Mouse (Mus musculus): ENCODE results near the gene Tnfrsf1b.
"Not testable (repeated sequence)": the region's sequence is repeated elsewhere in the genome, so short reads cannot be mapped to it uniquely, and the experiment has no call there.

Tnfrsf1b gene

GRCm38 (mm10) chr4:145188561-145188960 is 58.1 kb downstream of the Tnfrsf1b start:
- DNase-seq (ENCODE audit: low spot score in 2 of 2), result no peak

GRCm38 (mm10) chr4:145187619-145188018 is 59.1 kb downstream of the Tnfrsf1b start:
- DNase-seq (ENCODE audit: low spot score in 2 of 2), result no peak

GRCm38 (mm10) chr4:145178918-145179549 is 67.6 kb downstream of the Tnfrsf1b start:
- no peak for DNase-seq (ENCODE audit: low spot score in 2 of 2)

- not testable (repeated sequence) for DNase-seq (ENCODE audit: low spot score in 2 of 2)
Observed at GRCm38 (mm10) chr4:145165542-145165941, 81.1 kb downstream of the Tnfrsf1b start.

- DNase-seq (ENCODE audit: low spot score in 2 of 2), result no peak
Observed at GRCm38 (mm10) chr4:145164111-145164510, 82.6 kb downstream of the Tnfrsf1b start.

Measured in thymus, postnatal 10 days (tissue).